Mouse (Mus musculus) megakaryocyte progenitor cell, adult 5-6 weeks (primary cell): ENCODE results near the gene Spem1. TPM values are rescaled to one million over a fixed set of nuclear protein-coding genes. Genes with fewer than 3 reads are reported as not detected.

Source experiments
- total RNA-seq, 2 experiments: library from RNA; stranded (forward) in 1 of 2; stranded (reverse) in 1 of 2; fragments of 157-497, 149-512 nt in 1 of 2; fragments of 200-1000 nt in 1 of 2; gene quantifications; 2 replicates each; pipeline versions ENCODE4 v1.2.3 to v1.2.4; 2015 to 2017

The Spem1 gene
- total RNA-seq, 2 experiments from 2014 or later: 0.79 TPM; not detected in 1

Other genes with a start within 250 kb of the Spem1 start
Only the 30 nearest of the 44 such genes appear.
- 28.6 and 37.5 TPM in 2 replicates for gene Mpdu1, start 159.5 kb downstream of the Spem1 start, total RNA-seq (2015)
- gene Mpdu1, start 159.5 kb downstream of the Spem1 start, total RNA-seq (2017): 55.0 and 55.5 TPM in 2 replicates
- 33.1 and 39.3 TPM in 2 replicates for gene Cd68, start 156.0 kb downstream of the Spem1 start, total RNA-seq (2015)
- 15.5 and 25.0 TPM in 2 replicates for gene Cd68, start 156.0 kb downstream of the Spem1 start, total RNA-seq (2017)
- gene Eif4a1, start 149.8 kb downstream of the Spem1 start, total RNA-seq (2015): 1,029 and 1,055 TPM in 2 replicates
- gene Eif4a1, start 149.8 kb downstream of the Spem1 start, total RNA-seq (2017): 1,055 and 1,141 TPM in 2 replicates
- gene Senp3, start 140.1 kb downstream of the Spem1 start, total RNA-seq (2015): 140 and 145 TPM in 2 replicates
- 108 and 123 TPM in 2 replicates for gene Senp3, start 140.1 kb downstream of the Spem1 start, total RNA-seq (2017)
- 28.5 and 31.9 TPM in 2 replicates for gene Tnfsf13, start 136.4 kb downstream of the Spem1 start, total RNA-seq (2015)
- 49.4 and 53.7 TPM in 2 replicates for gene Tnfsf13, start 136.4 kb downstream of the Spem1 start, total RNA-seq (2017)
- gene Tnfsf12, start 126.3 kb downstream of the Spem1 start, total RNA-seq (2015): 0.88 and 2.0 TPM in 2 replicates
- 0.75 and 1.0 TPM in 2 replicates for gene Tnfsf12, start 126.3 kb downstream of the Spem1 start, total RNA-seq (2017)
- 7.5 and 9.4 TPM in 2 replicates for gene Tnfsfm13, start 126.1 kb downstream of the Spem1 start, total RNA-seq (2015)
- gene Tnfsfm13, start 126.1 kb downstream of the Spem1 start, total RNA-seq (2017): 6.1 and 7.9 TPM in 2 replicates
- gene Polr2a, start 63.5 kb downstream of the Spem1 start, total RNA-seq (2015): 140 and 147 TPM in 2 replicates
- 21.0 and 34.4 TPM in 2 replicates for gene Polr2a, start 63.5 kb downstream of the Spem1 start, total RNA-seq (2017)
- gene Slc35g3, start 60.2 kb downstream of the Spem1 start, total RNA-seq (2015): not detected in 2 replicates
- gene Slc35g3, start 60.2 kb downstream of the Spem1 start, total RNA-seq (2017): not detected in 2 replicates
- gene Zbtb4, start 56.3 kb downstream of the Spem1 start, total RNA-seq (2015): 1.3 and 1.5 TPM in 2 replicates
- 0.51 and 0.54 TPM in 2 replicates for gene Zbtb4, start 56.3 kb downstream of the Spem1 start, total RNA-seq (2017)
- 0.24 and 1.6 TPM in 2 replicates for gene Chrnb1, start 26.2 kb downstream of the Spem1 start, total RNA-seq (2015)
- gene Chrnb1, start 26.2 kb downstream of the Spem1 start, total RNA-seq (2017): 0.04 and 0.44 TPM in 2 replicates
- gene Fgf11, start 20.3 kb downstream of the Spem1 start, total RNA-seq (2015): 0.22 and 0.52 TPM in 2 replicates
- gene Fgf11, start 20.3 kb downstream of the Spem1 start, total RNA-seq (2017): 0.21 and 0.41 TPM in 2 replicates
- not detected in 2 replicates for gene Tmem102, start 16.6 kb downstream of the Spem1 start, total RNA-seq (2015)
- gene Tmem102, start 16.6 kb downstream of the Spem1 start, total RNA-seq (2017): not detected in 2 replicates
- gene Gm39566, start 6.9 kb downstream of the Spem1 start, total RNA-seq (2015): not detected in 2 replicates
- not detected in 2 replicates for gene Gm39566, start 6.9 kb downstream of the Spem1 start, total RNA-seq (2017)
- gene Spem2, start 3.7 kb downstream of the Spem1 start, total RNA-seq (2015): not detected in 2 replicates
- gene Spem2, start 3.7 kb downstream of the Spem1 start, total RNA-seq (2017): not detected in 2 replicates
- gene Nlgn2, start 15.6 kb upstream of the Spem1 start, total RNA-seq (2015): 8.4 and 10.8 TPM in 2 replicates
- 3.5 and 6.2 TPM in 2 replicates for gene Nlgn2, start 15.6 kb upstream of the Spem1 start, total RNA-seq (2017)
- gene Tmem256, start 16.3 kb upstream of the Spem1 start, total RNA-seq (2015): 240 and 307 TPM in 2 replicates
- 174 and 238 TPM in 2 replicates for gene Tmem256, start 16.3 kb upstream of the Spem1 start, total RNA-seq (2017)
- 60.6 and 62.2 TPM in 2 replicates for gene Plscr3, start 24.2 kb upstream of the Spem1 start, total RNA-seq (2015)
- gene Plscr3, start 24.2 kb upstream of the Spem1 start, total RNA-seq (2017): 29.1 and 32.9 TPM in 2 replicates
- 0.32 TPM in 1 of 2 replicates, not detected in the other for gene Tnk1, start 36.5 kb upstream of the Spem1 start, total RNA-seq (2015)
- gene Tnk1, start 36.5 kb upstream of the Spem1 start, total RNA-seq (2017): 0.54 TPM in 1 of 2 replicates, not detected in the other
- gene Tmem95, start 55.8 kb upstream of the Spem1 start, total RNA-seq (2015): not detected in 2 replicates
- gene Tmem95, start 55.8 kb upstream of the Spem1 start, total RNA-seq (2017): not detected in 2 replicates
- 1.1 and 2.3 TPM in 2 replicates for gene Kctd11, start 59.2 kb upstream of the Spem1 start, total RNA-seq (2015)
- 0.88 and 1.9 TPM in 2 replicates for gene Kctd11, start 59.2 kb upstream of the Spem1 start, total RNA-seq (2017)
- 23.6 and 24.7 TPM in 2 replicates for gene Acap1, start 73.4 kb upstream of the Spem1 start, total RNA-seq (2015)
- 59.2 and 67.5 TPM in 2 replicates for gene Acap1, start 73.4 kb upstream of the Spem1 start, total RNA-seq (2017)
- 1.9 and 3.0 TPM in 2 replicates for gene 2810408A11Rik, start 78.8 kb upstream of the Spem1 start, total RNA-seq (2015)
- gene 2810408A11Rik, start 78.8 kb upstream of the Spem1 start, total RNA-seq (2017): 1.7 and 6.6 TPM in 2 replicates
- gene Neurl4, start 78.9 kb upstream of the Spem1 start, total RNA-seq (2015): 9.5 and 11.0 TPM in 2 replicates
- 20.2 and 21.6 TPM in 2 replicates for gene Neurl4, start 78.9 kb upstream of the Spem1 start, total RNA-seq (2017)
- 106 and 114 TPM in 2 replicates for gene Gps2, start 91.7 kb upstream of the Spem1 start, total RNA-seq (2015)
- gene Gps2, start 91.7 kb upstream of the Spem1 start, total RNA-seq (2017): 46.2 and 56.3 TPM in 2 replicates
- 1,355 and 1,412 TPM in 2 replicates for gene Eif5a, start 99.8 kb upstream of the Spem1 start, total RNA-seq (2015)
- 1,221 and 1,257 TPM in 2 replicates for gene Eif5a, start 99.8 kb upstream of the Spem1 start, total RNA-seq (2017)
- gene Ybx2, start 113.6 kb upstream of the Spem1 start, total RNA-seq (2015): 0.32 TPM in 1 of 2 replicates, not detected in the other
- not detected in 2 replicates for gene Ybx2, start 113.6 kb upstream of the Spem1 start, total RNA-seq (2017)
- 0.22 TPM in 1 of 2 replicates, not detected in the other for gene Slc2a4, start 126.0 kb upstream of the Spem1 start, total RNA-seq (2015)
- not detected in 2 replicates for gene Slc2a4, start 126.0 kb upstream of the Spem1 start, total RNA-seq (2017)
- not detected in 2 replicates for gene Cldn7, start 142.6 kb upstream of the Spem1 start, total RNA-seq (2015)
- gene Cldn7, start 142.6 kb upstream of the Spem1 start, total RNA-seq (2017): not detected in 2 replicates
- gene Ctdnep1, start 159.0 kb upstream of the Spem1 start, total RNA-seq (2015): 131 and 135 TPM in 2 replicates
- gene Ctdnep1, start 159.0 kb upstream of the Spem1 start, total RNA-seq (2017): 28.7 and 33.7 TPM in 2 replicates